Mouse (Mus musculus) MN1 (cell line): Measurements from ENCODE around the gene Tcl1b3.

ENCODE experiments used
- DNase-seq: peaks from one replicate; pipeline ENCODE4 v3.0.0-alpha.2; 2016; ENCODE audit warnings: low spot score

Tcl1b3 gene

DNA sequence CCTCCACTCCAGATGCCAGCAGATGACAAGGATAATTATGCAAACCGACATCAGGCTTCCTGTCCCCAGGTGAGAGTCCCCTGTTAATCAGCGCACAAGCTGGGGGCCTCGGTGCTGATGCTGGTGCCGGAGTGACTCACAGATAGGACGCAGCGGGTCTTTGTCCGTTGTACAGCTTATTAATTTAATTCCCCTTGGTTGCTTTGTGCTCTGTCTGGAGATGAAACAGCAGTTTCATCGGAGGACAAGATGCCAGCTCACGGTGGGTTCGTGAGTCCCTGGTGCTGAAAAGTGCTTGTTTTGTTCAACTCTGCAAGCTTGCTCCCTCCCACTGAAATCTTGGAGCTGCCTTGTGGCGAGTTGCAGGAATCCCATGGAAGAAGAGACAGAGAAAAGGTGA lies 43.5 kb downstream of the Tcl1b3 start:
- DNase-seq = no peak

DNA sequence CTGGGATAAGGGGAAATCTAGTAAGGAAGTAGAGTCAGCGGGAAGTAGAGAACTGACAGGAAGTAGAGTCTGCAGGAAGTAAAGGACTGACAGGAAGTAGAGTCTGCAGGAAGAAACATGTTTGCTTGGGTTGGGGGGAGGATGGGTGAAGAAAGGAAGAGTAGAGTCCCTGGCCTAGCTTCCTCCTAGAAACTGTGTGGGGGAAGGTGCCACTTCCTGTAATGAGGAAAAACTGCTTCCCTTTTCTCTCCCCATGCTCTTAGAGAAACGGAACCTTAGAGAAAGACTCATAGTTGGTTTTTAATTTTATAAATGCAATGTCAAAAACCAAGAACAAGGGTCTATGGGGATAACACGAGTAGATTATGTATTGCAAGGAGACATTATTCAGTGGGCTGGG lies 44.2 kb downstream of the Tcl1b3 start:
- no peak for DNase-seq

GRCm38 (mm10) chr12:105239060-105239459 lies 48.2 kb downstream of the Tcl1b3 start:
- DNase-seq = no peak
